Mouse (Mus musculus) adrenal gland, postnatal 10 days (tissue): ENCODE measurements around the gene Rasd2. TPM values are rescaled to one million over a fixed set of nuclear protein-coding genes. Genes with fewer than 3 reads are reported as not detected.

Experiments used
- DNase-seq: peaks from one replicate; pipeline ENCODE4 v3.0.0; 2021; ENCODE audit warnings: mixed read lengths
- long read RNA-seq, 2 experiments: library from polyadenylated mRNA; stranded (forward); transcript quantifications; one replicate each; pipeline ENCODE4 v2.0.0; 2021
- total RNA-seq, 2 experiments: library from RNA; stranded (reverse); gene quantifications; 2 replicates each; pipeline ENCODE4 v1.2.3; 2021

Gene Rasd2
- 1 to 10 TPM; 1.6 to 1.7 TPM for total RNA-seq
- long read RNA-seq, experiment 1, result 0 reads
- long read RNA-seq, experiment 2, result 0 reads

- DNase-seq, result no peak
Measured at GRCm38 (mm10) chr8:75213686-75214085, at the start of gene Rasd2. Gene Rasd2, plus strand, starts transcription at chr8:75213944.

DNA sequence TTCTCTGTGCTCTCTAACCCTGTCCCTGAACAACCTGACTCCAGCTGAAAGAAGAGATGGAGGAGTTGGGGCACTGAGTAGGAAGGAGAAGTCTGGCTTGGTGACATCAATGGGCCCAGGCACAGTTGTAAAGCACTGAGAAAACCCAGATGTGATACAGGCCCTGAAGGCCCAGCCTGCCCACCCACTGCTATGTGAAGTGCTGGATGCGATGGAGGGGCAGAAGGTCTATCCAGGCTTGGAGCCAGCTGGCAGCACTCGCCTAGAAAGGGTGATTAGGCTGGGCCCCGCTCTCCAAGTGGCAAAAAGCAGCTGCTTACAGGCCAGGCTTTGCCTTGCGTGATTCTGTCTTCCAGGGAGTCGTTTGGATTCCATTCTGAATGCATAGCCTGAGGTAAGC is 44.4 kb upstream of the Rasd2 start:
- no peak for DNase-seq

DNA sequence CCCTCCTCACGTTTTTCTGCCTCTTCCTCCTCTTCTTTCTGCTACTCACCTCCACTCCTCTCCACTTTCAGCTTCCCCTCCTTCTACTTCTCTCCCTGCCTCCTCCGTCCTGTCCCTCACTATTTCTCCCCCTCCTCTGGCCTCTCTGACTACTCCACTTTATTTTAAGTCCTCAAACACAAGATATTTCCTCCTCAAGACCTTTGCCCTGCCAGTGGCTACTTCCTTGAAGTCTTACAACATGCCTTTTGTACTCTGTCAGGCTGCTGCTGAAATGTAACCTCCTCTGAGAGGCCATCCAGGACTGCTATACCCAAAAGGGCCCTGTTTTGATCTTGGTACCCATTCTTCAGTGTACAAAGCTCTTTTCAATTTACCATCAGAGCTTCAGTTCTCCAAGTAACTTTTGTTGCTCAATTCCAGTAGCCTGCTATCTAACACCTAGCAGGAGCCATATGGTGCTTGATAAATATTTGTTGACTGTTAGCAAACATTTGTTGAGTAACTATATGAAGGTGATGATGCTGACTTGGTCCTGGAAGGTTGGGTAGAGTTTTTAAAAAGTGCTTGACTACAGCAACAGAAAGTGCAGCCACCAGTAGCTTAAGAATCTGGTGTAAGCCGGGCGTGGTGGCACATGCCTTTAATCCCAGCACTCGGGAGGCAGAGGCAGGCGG is 41.6 kb upstream of the Rasd2 start:
- DNase-seq, result no peak

DNA sequence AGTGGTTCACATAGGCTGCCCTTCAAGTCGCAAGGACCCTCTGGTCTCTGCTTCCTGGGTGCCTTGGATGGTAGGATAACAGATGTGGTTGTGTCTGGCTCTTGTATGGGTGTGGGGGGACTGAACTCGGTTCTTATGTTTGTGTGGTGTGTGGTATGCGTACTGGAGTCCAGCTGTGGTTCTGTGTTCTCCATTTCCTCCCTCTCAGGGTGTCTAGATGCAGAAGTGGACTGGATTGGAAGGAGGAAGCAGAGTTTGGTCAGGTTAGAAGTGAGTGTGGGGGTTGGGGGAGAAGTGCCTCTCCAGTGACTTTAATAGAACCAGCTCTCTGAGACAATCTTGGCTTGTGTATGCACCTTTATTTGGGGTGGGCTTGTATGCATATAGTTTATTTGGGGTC is 20.7 kb upstream of the Rasd2 start:
- no peak for DNase-seq

GRCm38 (mm10) chr8:75194473-75195071 is 19.2 kb upstream of the Rasd2 start:
- DNase-seq, result peak; percentile 39

DNA sequence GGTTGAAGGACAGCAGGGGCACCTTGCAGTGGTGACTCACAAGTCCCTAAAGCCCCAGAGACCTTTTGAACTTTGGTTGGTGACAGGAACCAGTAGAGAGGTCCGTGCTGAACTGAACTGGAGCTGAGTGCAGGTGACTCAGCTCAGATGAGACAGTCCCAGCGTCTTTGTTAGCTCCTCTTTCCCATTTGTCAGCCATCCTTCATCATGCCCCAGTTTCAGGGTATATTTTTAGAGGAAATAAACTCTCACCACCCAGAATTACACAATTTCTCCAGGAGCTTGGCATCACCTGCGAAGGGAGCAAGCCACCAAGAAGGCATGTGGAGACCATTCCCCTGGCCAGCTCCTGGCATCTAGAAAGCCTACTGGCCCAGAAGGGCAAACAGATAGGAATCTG is 16.6 kb upstream of the Rasd2 start:
- no peak for DNase-seq

DNA sequence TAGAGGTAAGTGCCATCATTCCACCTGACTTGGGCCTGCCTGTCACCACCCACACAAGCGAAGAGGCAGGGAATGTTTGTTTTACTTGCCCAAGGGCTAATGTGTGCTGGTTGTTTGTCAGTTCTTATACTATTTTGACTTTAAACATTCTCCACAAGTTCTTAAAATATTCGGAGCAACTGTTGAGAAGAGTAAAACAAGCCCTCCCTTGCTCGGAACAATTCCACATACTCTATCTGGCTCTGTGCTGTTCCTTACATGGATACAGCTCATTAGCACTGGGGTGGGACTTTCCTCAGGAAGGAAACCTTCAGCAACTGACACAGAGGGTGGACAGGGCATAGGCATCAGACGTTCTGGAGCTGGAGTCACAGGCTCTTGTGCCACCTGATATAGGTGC is 15.9 kb upstream of the Rasd2 start:
- DNase-seq, result no peak

GRCm38 (mm10) chr8:75198300-75198699 is 15.4 kb upstream of the Rasd2 start:
- no peak for DNase-seq

- no peak for DNase-seq
Measured at GRCm38 (mm10) chr8:75198988-75199765, 14.6 kb upstream of the Rasd2 start.

- no peak for DNase-seq
Measured at GRCm38 (mm10) chr8:75199914-75200313, 13.8 kb upstream of the Rasd2 start.

GRCm38 (mm10) chr8:75202041-75202656 is 11.6 kb upstream of the Rasd2 start:
- no peak for DNase-seq

- no peak for DNase-seq
Measured at GRCm38 (mm10) chr8:75202913-75203312, 10.8 kb upstream of the Rasd2 start.

DNA sequence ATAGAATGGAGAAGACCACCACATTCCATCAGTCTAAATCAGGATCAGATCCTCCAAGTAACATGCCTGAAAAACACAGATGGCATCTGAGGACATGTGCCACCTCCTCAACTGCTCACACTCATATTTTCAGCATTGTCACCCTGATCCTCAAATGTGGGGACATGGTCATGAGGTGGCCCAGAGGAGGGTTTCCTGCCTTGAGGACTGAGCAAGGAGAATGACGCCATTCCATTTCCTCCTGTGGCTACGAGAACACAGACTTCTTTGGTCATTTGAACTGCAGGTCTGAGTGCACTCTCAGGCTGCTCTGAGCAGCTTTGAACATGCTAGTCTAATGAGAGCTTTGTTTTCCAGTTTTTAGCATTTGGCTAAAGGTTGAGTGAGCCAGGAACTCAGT is 10.3 kb upstream of the Rasd2 start:
- DNase-seq, result no peak

DNA sequence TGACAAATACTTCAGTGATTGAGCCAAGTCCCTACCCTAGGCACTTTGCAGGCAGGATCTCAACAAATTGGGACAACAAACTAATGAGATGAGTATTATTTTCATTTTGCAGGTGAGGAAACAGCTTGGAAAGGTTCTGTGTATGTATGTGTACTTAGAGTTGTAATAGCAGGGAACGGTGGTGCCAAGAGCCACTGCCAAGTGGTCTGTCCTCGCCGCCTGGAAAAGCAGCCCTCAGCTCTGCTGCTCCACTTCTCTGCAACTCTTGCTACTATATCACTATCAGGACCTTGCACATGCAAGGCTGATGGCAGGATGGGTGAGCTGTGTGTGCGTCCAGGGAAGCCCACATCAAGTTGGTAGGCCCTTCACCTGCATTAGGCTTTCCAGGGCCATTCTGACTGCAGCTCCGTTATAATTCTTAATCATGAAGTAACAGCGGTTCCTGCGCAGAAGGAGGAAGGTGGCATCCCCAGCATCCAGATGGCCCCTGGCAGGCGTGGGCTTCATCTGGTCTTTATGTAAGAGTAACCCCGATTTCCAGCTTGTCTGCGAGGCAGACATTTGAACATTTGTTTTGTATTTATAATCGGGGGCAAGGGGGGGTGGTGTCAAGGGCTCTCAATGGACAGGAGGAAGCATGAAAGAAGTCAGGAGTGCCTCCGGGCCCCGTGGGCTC is 9.4 kb upstream of the Rasd2 start:
- no peak for DNase-seq

DNA sequence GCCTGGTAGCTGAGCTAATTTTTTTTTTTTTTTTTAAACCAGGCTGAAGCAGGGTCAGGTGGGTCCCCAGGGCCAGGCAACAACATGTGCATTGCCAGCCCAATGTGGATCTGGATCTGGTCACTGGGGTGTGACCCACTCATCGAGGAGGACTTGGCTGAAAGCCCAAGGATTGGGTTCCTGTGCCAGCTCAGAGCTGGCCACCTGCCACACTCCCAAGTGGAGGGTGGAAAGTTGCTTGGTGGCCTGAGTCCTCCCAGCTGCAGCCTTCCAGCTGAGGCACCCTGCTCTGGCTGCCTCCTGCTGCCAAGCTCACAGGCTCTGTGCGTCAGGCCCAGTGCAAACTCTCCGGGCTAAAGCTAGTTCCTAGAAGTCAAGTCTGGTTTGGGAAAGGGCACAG is 2.3 kb upstream of the Rasd2 start:
- peak; percentile 91 for DNase-seq

DNA sequence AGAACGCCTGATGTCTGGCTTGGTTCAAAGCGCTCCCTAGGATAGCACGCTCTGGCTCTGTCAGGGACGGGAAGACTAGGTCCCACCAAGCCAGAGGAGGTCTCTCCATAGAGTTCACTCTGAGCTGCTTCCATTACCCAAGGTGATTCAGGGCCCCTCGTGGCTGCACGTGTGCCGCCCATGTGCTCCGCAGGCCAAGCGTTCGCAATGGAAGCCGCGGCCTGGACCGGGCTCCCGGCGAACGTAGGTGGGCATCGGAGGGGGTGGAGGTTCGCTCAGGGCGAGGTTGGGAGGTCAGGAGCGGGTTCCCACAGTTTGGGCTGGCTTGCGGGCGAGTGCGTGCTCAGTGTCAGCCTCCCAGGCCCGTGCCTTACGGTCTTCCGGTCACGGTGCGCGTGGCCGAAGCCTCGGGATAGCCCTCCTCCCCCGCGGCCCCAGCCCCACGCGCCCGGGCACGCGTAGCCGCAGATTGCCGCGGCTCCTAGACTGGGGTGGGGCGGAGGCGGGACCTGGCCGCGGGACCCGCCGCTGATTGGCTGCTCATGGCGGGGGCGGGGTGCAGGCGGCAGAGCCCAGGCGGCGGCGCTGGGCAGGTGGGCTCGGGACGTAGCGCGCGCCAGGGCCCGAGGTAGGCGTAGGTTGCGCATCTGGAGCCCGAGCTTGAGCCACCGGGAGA is 975 bp upstream of the Rasd2 start:
- peak; percentile 94 for DNase-seq

DNA sequence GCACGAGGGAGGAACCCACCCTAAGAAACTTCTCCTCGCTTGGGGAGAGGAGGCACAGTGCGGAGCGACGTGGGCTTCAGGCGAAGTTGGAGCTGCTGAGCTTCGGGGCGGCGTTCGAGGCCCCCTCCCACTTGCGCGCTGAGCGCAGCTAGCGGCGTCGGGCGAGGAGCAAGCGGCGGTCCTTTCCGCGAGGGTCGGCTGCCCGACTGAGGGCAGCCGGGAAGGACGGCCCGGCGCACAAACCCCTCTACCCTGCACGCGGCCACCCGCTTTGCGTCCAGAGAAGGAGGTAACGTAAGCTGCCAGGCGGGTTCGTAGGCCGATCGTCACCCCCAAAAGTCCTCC is 465 bp upstream of the Rasd2 start:
- no peak for DNase-seq

- peak; percentile 66 for DNase-seq
Measured at GRCm38 (mm10) chr8:75215046-75215445, 1.3 kb downstream of the Rasd2 start.

DNA sequence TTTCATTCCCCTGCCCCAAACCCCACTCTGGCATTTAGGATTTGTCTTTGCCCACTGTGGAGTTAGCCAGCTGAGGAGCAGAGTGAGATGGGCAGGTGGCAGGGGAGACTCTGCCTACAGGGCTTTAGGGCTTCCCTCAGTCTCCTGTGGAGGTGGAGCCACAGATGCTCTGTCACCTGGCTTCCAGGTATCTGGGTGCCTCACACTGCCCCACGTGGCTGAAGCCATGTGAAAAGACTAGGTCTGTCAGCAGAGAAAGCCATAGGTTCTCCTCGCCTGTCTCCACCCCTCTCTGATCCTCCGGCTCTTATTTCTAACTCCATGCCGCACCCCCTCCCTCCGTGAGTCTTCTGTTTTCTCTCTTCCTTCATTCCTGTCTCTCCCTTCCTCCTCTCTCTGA is 2.2 kb downstream of the Rasd2 start:
- no peak for DNase-seq

DNA sequence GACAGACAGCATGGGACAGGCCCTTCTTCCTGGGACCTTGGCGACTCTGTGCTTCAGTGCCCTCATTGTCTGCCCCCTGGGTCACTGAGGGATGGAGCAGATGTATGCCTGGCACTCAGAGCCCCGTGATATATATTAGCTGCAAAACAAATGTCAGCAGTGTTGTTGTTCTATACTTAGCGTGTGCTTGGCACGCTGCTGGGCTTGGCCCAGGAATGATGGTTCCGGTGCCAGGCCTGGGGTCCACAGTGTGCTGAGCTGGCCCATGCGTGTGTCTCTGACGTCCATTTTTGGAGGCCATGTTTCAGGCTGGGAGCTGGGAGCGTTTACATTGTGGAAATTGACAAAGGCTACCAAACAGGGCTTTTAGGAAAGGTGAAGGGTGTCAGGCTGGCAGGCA is 3.1 kb downstream of the Rasd2 start:
- no peak for DNase-seq

DNA sequence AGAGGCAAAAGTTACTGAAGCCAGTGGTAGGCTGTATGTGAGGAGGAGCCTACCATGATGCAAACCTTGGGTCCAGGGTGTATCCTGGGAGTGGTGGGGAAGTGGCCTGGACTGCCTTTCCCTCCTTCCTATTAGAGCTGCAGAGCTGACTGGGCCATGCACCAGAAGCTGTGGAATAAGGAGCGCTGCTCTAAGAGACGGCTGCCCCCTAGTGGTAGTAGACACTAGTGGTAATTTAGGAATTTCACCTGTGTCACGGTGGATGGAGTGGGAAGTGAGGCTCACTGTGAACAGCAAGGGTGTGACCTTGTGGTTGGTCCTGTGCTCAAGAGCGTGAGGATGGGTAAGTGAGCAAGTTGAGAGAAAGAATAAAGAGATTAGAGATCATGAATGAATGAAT is 4.2 kb downstream of the Rasd2 start:
- DNase-seq, result peak; percentile 84
